Mouse (Mus musculus) lung, adult 2 months (tissue): ENCODE results near the gene Bcas3.
A peak's percentile ranks its signal among the peaks of the same experiment; 100 is the strongest.

Experiments
- CTCF ChIP-seq: fragments of 200-500 bp; IDR thresholded peaks from 2 replicates; pipeline ENCODE4 v1.5.1; 2011; ENCODE audit warnings: mild to moderate bottlenecking, low read length, control low read depth; ENCODE audit not compliant: insufficient read depth
- POLR2A ChIP-seq: fragments of 200-500 bp; IDR thresholded peaks from 2 replicates; pipeline ENCODE4 v1.6.1; 2011; ENCODE audit warnings: low read depth, mild to moderate bottlenecking, control low read depth, low read length, borderline replicate concordance; ENCODE audit errors: extremely low read depth

DNA sequence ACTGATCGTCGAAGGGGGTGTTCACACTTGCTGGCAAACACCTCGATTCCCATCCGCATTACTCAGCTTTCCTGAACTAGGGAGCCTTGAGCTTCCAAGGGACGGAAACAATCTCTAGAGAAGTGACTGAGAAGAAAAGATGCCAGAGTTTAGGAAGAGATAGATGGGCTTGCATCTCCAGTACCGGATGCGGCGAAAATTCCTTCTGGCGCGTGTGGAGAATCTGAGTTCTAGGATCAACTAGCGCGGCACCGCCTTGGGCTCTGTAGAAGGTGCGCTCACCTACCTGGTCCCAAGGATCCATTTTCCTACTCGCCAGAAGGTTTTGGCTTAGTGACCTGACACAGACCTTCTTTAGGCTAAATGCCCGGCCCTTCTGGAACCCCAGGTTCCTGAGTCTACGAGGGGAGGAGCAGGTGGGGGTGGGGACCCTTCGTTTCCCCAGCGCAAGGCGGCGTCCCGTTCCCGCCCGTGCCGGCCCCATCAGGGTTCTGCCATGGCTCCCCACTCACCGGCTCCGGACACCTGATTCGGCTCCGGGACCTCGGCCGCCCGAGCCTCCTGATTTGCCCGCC, 478.8 kb downstream of the Bcas3 start:
- TF ChIP-seq POLR2A (peak; percentile 41; the same call in 1 of the 2 replicates), CTCF (no peak)
